Mouse (Mus musculus): Measurements from ENCODE around the gene Uck2.

DNA sequence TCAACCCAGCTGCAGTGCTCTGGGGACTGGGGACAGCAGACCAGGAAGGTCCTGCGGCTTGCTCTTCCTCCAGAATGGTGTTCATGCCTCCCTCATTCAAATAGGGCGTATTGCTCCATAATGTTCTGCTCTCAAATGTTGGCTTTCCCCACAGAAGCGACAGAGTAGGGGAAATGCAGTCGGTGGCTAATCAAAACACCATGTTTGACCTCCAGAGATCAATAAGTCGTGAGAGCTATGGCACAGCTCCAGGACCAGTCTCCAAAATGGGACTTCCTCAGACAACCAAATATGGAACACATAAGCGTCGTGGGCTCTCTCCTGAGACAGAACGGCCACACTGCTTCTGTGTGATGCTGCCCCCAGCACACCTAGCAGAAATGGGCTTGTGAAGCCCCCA, 13.3 kb downstream of the Uck2 start:
- no peak for TF ChIP-seq POLR2A (IDR thresholded peaks at IDR 0.05; ENCODE audit: insufficient read depth, low read length)
- TF ChIP-seq CTCF (IDR thresholded peaks at IDR 0.05; ENCODE audit: low read depth, low read length), result no peak
